Mouse (Mus musculus): Measurements from ENCODE around the gene Glt8d2.

The Glt8d2 gene

DNA sequence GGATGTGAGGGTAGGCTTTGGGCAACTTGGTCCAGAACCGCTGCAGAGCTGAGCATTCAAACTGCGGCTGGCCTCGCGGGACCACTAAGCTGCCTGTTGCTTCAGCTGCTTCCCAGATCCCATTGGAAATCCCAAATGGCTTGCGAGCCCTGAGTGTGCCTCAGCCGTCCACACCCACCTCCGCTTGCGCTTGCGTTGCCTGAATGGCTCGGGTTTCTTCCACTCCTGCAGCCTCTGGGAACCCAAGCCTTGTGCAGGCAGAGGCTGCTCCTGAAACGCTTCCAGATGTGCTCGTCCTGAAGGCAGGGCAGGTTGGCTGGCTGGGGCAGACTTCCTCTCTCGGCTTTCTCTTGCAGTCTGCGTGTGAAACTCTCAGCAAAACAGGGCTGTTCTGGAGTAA lies at the start of gene Glt8d2:
Gene Glt8d2 (minus strand): TSS at position 157 of the 400 bp plus-strand sequence.
- DNase-seq (ENCODE audit: low read depth, low spot score): peak; percentile 71

DNA sequence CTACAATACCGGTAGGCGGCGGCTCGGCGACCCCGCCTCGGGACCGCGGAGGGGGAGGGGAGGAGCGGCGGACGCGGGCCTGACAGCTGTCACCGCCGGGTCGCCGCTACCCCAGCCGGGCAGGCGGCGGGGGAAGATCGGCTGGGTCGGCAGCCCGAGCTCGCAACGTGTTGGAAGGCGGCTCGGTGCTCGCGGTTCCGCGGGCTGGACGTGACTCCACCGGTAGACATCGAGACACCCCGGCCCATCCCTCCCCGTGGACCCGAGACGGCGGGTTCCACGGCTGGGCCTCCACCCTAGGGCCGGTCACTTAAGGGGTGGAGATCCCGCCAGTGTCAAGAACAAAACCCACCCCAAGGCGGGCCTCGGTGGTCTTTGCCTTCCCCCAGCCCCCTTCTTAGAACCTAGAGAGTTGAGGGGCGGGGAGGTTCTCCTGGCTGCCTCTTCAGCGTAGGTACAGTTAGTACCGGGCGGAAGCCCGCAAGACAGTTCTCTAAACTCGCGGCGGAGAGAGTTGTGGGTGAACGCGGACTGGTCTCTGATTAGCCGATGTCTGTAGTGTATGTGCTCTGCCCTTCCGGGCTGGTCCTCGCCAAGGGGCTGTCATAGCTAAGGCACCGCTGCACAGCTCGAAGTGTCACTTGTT lies 9.0 kb upstream of the Glt8d2 start:
- peak; percentile 9 for DNase-seq (ENCODE audit: low read depth, low spot score)

DNA sequence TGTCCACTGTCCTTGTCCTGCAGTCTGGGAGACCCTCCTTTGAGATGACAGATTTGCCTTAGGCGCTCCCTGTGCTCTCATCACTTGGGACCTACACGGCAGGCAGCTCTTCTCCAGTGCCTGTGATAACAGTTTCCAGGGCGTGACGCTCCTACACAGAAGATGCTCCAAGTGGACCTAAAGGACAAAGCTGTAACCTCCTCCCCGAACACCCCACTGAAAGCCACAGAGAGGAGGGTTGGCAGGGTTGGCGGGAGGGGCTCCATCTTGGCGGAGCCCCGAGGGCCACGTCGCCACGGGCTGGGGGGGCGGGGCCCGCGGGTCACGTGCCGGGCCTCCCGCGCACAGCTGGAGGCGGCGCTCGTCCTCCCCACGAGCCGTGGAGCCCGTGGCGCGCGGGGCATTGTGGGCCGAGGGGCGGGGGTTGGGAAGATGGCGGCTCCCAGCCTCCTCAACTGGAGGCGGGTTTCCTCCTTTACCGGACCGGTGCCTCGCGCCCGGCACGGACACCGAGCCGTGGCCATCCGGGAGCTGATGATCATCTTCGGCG lies 8.3 kb upstream of the Glt8d2 start:
- DNase-seq (ENCODE audit: low read depth, low spot score): peak; percentile 80

DNA sequence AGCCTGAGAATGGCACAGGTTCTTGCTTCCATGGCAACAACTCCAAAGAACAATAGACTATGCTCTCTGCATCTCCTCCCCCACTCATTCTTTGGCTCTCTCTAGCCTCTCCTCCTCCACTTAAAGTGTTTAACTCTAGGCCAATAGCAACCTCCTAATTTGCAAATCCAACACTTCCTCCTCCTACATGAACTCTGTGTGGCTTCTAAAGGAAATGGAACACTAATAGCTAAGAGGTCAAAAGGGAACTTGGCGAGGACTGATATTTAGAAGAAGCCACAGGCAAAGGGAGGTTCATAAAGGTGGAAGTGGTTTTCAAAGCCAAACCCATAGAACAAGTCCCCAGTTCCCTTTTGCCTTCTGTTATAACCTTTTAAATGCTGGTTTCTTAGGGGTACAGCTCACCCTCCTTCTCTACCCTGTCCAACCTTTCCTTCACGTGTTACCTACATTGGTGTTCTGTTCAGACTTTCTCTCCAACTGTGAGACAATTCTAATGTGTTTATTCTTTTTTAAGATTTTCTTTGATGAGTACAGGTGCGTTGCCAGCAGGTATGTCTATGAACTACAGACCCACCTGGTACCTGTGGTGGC lies 7.0 kb upstream of the Glt8d2 start:
- no peak for DNase-seq (ENCODE audit: low read depth, low spot score)

DNA sequence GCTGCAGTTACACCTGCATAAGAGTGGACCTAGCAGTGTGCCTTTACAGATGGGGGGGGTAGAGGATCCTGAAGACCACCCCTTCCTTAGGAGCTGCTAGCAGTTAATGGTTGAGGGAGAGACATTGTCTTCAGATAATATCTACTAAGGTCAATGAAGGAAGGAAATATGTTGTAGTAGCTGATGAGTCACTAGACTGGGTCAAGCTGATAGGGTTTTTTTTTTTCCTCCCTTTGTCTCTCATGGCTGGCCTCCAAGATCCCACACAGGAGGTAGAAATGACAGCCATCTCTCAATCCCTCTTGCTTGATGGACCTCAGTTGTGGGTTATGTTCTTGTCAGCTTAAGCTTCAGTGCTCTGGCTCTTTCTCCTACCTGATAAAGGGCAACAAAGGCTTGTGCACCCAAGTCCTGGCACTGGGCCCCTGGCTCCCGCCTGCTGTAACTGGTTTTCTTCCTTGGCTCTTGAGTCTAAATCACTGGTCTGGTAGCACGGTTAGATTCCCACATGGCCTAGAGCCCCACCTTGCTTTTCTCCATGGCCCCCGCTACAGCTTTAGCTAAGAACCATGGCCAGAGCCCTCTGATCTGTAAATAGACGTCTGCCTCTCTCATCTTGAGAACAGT lies 6.1 kb upstream of the Glt8d2 start:
- DNase-seq (ENCODE audit: low read depth, low spot score): no peak

DNA sequence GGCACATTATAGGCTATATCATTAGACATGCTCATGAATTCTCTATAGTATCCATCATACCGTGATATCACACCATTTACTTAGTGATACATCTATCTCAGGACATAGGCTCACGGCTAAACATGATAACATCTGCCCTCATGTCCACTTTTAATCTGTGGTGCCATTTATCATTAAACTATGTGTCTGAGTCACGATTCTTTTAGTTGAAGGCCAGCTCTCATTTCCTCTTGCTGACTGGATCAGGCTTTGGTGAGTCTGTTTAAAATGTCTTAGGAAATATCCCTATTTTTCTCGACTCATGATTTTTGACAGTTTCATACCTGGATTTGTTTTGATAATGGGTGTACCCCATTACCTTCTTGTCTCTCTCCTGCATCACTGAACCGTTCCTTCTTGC lies 5.5 kb upstream of the Glt8d2 start, which contains the start of gene Hcfc2:
Gene Hcfc2 (plus strand): TSS at position 205 of the 400 bp plus-strand sequence.
- no peak for DNase-seq (ENCODE audit: low read depth, low spot score)

DNA sequence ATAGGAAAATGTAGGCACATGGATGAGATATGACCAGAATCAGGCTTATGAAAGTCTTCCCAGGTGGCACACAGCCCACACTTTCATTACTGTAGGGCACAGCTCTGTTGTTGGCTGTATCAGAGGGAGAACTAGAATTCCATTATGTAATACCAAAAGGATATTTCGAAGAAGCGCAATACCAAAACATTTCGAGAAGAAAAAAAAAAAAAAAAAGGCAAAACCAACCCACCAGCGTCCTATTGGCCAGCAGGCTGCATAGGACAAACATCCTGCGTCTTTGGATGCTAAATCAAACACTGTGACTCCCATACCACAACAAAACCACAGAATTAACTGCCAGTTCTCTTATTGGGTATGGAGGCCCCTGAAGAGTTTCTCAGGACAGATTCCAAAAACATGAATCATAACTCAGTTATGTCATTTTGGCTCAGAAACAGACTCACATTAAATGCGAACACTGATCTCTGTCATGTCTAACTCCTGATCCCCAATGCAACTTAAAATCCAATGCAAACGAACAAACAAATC lies 704 bp downstream of the Glt8d2 start:
- no peak for DNase-seq (ENCODE audit: low read depth, low spot score)

DNA sequence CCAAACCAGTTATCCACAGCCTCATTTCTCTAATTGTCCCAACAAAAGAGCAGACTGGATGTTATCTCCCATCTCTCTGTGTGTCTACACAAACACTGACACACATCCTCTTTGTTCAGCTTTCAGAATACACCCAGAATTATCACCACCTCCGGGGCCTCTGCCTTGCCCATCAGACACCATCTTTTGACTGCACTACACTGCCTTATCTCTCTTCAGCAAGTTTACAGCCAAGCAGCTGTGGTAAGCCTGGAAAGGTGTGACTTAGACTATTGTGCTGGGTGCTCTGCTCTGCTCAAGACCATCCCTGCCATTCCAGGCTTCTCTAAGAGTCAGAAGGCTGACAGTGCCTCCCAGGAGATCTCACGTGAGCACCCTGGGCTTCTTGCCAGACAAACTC lies 5.0 kb downstream of the Glt8d2 start:
- DNase-seq (ENCODE audit: low read depth, low spot score): no peak

DNA sequence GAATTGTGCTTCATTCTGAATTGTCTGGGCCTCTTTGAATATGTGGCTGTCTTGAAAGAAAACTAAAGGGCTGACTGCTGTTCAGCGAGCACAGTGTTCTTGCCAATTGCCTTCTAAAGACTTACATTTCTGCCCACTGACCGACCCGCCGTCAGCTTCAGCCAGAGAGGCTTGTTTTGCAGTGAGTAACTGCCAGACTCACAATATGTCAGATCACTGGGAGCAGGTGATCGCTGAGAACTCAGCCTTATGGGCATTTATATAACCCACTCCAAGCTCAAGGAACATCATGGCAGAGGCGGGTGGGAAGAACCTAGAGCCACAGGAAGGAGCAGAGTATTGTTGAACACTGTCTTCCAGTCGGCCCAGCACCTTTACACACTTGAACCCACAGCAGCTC lies 8.8 kb downstream of the Glt8d2 start:
- no peak for DNase-seq (ENCODE audit: low read depth, low spot score)

DNA sequence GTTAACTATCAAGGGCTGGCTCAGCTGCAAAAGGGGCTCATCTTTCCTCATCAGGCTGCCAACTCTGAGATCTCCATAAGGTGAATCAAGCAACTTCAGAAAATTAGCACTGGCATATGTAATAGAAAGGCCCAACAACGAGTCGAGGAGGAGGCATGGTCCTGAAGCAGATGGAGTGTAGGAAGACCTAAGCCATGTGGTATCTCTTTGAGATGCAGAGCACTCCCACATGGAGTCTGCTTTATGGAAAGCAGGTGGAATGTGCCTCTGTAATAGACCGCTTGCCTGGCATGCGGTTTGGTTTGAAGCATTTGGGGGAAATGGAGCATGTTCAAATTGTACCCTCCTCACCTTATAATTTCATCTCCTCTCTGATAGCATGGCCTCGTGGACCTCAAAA lies 9.7 kb downstream of the Glt8d2 start:
- no peak for DNase-seq (ENCODE audit: low read depth, low spot score)

DNA sequence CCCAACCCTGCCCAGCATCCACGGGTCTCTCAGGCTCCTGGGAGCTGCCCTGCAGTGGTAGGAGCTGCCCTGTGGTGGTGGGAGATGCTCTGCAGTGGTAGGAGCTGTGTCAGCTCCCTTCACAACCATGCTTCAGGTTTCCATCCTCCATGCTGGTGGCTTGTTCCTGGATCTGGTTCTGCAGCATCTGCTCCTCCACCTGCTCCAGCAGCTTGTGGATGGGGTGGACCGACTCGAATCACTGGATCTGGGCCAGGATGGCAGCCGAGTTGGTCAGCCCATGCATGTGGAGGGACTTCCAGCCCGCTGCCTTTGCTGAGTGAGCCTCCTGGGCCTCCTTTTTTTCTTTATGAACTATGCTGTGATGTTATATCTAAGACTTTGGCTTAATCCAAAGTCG lies 13.5 kb downstream of the Glt8d2 start:
- DNase-seq (ENCODE audit: low read depth, low spot score): no peak

DNA sequence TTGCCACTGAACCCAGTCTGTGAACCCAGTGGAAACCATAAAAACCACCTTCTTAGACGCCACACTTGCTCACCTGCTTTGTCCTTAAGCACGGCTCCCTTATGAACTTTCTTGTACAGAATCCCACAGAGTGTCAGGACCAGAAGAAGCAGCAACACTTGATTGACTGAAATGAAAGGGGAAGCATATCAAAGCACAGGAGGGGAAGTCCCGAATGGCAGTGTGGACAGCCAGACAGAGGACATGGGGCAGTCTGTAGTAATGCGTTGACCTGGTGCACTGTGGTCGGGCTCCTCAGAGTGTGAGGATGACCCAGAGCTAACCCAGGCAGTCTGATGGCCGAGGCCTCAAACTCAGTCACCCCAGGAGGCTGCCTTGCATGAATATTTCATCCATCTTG lies 20.2 kb downstream of the Glt8d2 start:
- no peak for DNase-seq (ENCODE audit: low read depth, low spot score)

DNA sequence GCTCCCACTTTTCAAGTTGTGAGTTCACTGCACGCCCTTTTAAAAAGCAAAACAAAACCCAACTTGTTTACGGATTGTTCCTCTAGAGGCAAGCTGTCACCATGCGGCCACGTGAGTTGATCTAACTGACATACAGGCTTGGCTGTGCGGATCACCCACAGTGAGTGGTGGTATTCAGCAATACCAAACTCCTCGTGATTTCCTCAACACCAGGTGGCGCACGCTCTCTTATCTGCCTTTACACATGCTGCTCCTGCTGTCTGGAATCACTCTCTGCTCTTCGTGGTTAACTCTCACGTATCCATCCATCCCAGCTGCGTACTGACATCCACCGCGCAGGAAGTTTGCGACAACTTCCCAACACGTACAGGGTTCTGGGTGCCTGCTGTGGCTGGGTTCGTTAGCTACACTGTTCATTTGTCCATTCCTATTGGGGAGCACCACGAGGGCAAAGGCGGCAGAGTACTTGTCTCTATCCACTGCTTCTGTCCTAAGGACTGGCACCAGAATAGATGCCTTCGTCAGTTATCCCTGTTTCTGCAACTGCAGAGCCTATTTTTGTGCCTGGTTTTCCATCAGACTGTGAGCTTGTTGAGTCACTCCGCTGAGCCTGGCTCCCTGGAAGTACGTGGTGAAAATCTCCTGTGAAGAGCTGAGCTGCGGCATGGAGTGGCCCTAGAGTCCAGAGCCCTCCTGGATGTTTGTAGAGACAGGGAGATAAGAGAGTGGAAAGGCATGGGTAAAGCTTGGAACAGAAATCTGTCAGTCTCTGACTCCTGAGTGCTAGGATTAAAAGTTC lies 23.8 kb downstream of the Glt8d2 start:
- peak; percentile 77 for DNase-seq (ENCODE audit: low read depth, low spot score)

DNA sequence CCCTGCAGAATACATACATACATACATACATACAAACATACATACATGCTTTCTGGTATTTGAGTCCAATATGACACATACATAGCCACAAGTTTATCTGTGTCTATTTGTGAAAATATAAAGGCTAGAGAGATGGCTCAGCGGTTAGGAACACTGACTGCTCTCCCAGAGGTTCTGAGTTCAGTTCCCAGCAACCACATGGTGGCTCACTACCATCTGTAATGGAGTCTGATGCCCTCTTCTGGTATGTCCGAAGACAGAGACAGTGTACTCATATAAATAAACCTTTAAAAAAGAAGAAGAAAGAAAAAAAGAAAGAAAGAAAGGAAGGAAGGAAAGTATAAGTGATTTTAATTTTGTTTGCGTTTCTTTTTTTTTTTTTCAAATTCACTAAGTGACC lies 24.5 kb downstream of the Glt8d2 start:
- DNase-seq (ENCODE audit: low read depth, low spot score): no peak

DNA sequence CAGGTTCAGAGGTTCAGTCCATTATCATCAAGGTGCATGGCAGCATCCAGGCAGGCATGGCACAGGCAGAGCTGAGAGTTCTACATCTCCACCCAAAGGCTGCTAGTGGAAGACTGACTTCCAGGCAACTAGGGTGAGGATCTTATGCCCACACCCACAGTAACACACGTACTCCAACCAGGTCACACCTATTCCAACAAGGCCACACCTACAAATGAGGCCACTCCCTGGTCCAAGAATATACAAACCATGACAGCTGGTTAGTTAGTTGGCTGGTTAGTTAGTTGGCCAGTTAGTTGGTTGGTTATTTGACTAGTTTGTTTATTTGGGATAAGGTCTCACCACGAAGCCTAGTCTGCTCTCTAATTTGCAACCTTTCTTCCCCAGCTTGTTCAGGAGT lies 27.2 kb downstream of the Glt8d2 start:
- DNase-seq (ENCODE audit: low read depth, low spot score): no peak

DNA sequence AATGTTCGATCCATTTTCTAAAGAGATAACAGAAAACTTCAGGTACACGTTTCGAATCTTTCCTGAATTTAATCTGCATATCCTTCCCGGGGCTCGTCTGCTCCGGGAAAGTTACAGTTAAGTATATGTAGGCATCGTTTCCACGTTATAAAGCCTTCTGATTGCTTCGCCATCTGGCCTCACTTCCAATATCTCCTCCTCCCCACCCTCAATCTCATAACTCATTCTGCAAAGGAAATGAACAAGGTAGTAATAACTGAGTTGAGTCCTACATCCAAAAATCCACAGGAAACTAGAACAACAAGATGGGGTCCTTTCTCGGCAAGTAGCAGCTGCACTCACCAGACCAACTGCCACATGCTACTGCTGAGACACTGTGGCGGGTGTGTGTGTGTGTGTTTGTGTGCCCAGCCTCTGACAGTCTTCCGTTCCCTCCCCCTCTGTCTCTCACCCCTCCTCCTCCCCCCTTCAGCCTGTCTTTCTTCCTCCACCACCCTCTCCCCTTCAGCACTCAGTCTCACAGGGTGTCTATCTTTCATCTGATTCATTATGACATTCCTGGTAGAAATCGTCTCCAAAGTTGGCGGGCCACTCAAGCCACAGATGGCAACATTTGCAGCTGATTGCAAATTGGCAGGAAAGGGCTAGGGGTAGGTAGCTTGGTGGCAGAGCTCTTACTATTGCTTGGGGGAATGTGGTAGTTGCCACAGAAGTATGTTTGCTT lies 28.0 kb downstream of the Glt8d2 start:
- no peak for DNase-seq (ENCODE audit: low read depth, low spot score)

DNA sequence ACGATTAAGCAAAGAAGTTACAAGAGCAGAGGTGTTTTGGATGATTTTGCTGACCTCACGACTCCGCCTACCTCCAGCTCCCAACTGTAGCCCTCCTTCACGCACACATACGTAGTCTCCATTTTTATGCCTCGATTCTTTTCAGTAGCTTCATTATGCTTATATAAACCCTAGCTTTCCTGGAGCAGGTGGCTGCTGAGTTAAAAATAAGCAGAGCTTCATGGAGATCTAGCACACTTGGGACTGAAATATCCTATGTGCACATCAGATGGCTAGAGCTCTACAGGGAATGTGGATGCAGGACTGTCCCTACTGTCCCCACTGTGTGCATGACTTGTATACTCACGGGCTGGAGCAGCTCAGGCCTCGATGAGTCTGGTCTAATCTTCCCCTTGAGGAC lies 28.6 kb downstream of the Glt8d2 start:
- DNase-seq (ENCODE audit: low read depth, low spot score): no peak

DNA sequence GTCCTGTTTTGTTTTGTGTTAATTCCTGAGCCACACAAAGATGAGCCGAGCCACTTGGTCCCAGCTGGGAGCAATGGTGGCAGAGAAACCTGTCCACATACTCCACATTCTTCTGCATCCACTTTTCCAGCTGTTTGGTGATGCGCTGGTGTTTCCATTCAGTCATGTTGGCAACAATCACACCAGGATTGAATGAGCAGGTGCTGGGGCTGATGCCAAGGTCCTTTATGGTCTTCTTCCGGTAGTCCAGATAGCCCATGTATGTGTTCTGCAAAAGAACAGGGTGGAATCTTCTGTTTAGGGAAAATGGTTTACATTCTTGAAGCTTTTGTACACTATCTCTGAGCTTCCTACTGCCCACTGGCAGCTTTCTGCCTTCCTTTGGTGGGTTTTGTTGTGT lies 35.9 kb downstream of the Glt8d2 start:
- no peak for DNase-seq (ENCODE audit: low read depth, low spot score)

DNA sequence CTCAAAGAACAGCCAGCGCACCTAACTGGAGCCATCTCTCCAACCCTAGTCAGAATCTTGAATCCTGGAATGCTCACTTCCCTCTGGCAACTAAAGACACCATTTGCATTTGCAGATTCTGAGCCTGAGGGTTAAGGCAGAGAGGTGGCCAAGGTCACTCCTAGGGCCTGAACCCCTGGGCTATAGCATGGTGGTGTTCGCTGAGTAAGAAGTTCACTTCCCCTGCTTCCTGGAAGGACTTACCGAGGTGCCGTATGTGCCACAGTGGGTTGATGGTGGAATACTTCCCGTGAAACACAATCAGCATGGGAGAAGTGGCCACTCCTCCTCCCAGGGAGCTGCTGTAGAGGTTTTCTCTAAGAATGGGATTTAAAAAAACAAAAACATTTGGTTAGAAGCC lies 37.8 kb downstream of the Glt8d2 start:
- no peak for DNase-seq (ENCODE audit: low read depth, low spot score)

DNA sequence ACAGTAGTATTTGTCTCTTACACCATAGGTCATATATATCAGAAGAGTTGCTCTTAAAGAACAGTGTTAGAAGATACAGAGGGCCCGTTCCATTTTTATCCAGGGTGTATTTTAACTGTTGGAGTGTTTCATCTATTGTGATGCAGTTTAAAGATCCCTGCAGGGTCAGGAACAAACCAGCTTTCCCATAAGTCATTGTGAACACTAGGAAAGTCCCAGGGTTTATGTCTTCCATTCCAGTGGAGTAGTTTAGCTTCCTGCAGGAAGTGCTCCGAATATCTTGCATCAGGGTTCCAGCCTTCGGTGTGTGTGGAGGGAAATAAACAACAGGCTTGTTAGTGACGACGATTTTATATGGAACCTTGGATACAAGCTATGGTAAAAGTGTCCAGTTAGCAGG lies 39.2 kb downstream of the Glt8d2 start:
- DNase-seq (ENCODE audit: low read depth, low spot score): no peak

DNA sequence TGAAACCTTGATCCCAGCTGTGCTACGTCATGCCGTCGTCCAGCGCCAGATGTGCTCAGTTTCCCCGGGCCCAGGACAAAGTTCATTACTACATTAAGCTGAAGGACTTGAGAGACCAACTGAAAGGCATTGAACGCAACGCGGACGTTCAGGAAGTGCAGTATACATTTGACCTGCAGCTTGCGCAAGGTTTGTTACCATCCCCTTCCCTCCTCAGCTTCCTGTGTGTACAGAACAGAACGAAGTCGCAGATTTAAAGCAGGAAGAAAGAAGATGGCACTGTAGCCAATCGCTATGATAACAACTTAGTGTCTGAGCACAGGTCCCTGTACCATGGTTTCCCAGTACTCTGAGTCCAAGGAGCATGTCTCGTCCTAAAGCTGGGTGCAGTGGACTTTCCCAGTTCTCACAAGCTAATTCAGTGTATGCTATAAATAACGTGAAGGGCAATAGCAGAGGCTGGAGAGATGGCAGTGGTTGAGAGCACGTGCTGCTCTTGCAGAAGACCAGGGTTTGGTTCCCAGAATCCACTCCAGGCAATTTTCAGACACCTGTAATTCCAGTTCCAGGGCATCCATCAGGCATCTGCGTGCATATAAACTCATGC lies 43.1 kb downstream of the Glt8d2 start:
- no peak for DNase-seq (ENCODE audit: low read depth, low spot score)

Measured in embryo, embryonic 11.5 days (tissue).